Mouse (Mus musculus): Measurements from ENCODE around the gene Srms.
"Not testable (repeated sequence)": the region's sequence is repeated elsewhere in the genome, so short reads cannot be mapped to it uniquely, and the experiment has no call there.

GRCm38 (mm10) chr2:181191385-181191784 lies 21.6 kb downstream of the Srms start:
- not testable (repeated sequence) for TF ChIP-seq EP300, CTCF (IDR thresholded peaks at IDR 0.05)

Measured in lung, postnatal 0 days (tissue).